Mouse (Mus musculus): Measurements from ENCODE around the gene Tsc22d2.

- TF ChIP-seq CHD2 (IDR thresholded peaks at IDR 0.05; ENCODE audit: low read depth, low read length) (no peak), HCFC1 (IDR thresholded peaks at IDR 0.05; ENCODE audit: borderline replicate concordance, insufficient read depth, low read length) (no peak), MAFK (IDR thresholded peaks at IDR 0.05; ENCODE audit: insufficient read depth, low read depth, low read length) (no peak), ZNF384 (IDR thresholded peaks at IDR 0.05; ENCODE audit: low read depth, low read length) (no peak), ZC3H11A (IDR thresholded peaks at IDR 0.05; ENCODE audit: borderline replicate concordance, low read depth, low read length) (no peak)
Observed at GRCm38 (mm10) chr3:58454414-58455205, 40.1 kb downstream of the Tsc22d2 start.
